Mouse (Mus musculus): ENCODE data around the gene Tsc22d1. TPM values are rescaled to one million over a fixed set of nuclear protein-coding genes. Genes with fewer than 3 reads are reported as not detected.

Gene Tsc22d1
- polyA plus RNA-seq, 1 experiment from 2014 or later, result 552 TPM

- Histone ChIP-seq H3K27me3 (replicated peaks; ENCODE audit: control insufficient read depth, insufficient read depth, low read length) (no peaks in the 10 kb centered on the region), H3K4me1 (replicated peaks; ENCODE audit: control insufficient read depth, insufficient read depth, low read length) (no peaks in the 10 kb centered on the region), H3K4me3 (ENCODE audit: low read depth, low read length) (no peak overlapping the region), H3K9ac (ENCODE audit: low read length) (no peak overlapping the region), H3K27ac (ENCODE audit: low read depth) (no peak overlapping the region), H3K4me2 (ENCODE audit: low read length) (no peak overlapping the region), H3K9me3 (ENCODE audit: control insufficient read depth, low read length) (no peaks in the 10 kb centered on the region), H3K36me3 (ENCODE audit: control insufficient read depth, insufficient read depth, low read length) (no peaks in the 10 kb centered on the region)
- WGBS, result 68% methylated on average over 5 of the region's 5 CpGs
- ATAC-seq (replicated peaks; ENCODE audit: low FRiP score, low TSS enrichment, low read depth) (no peak), DNase-seq (ENCODE audit: low spot score) (no peak)
These were observed 39.9 kb downstream of the Tsc22d1 start for GRCm38 (mm10) chr14:76454673-76455072.

GRCm38 (mm10) chr14:76455159-76455558 is 40.4 kb downstream of the Tsc22d1 start:
- WGBS, result 77% methylated on average over 7 of the region's 7 CpGs
- H3K36me3 ChIP-seq (ENCODE audit: control insufficient read depth, insufficient read depth, low read length), result no peaks in the 10 kb centered on the region
- no peak overlapping the region for H3K4me2 ChIP-seq (ENCODE audit: low read length)
- no peaks in the 10 kb centered on the region for H3K27me3 ChIP-seq (replicated peaks; ENCODE audit: control insufficient read depth, insufficient read depth, low read length)
- no peak overlapping the region for H3K4me3 ChIP-seq (ENCODE audit: low read depth, low read length)
- H3K27ac ChIP-seq (ENCODE audit: low read depth), result no peak overlapping the region
- DNase-seq (ENCODE audit: low spot score) (no peak), ATAC-seq (replicated peaks; ENCODE audit: low FRiP score, low TSS enrichment, low read depth) (no peak)
- no peaks in the 10 kb centered on the region for H3K9me3 ChIP-seq (ENCODE audit: control insufficient read depth, low read length)
- no peak overlapping the region for H3K9ac ChIP-seq (ENCODE audit: low read length)
- no peaks in the 10 kb centered on the region for H3K4me1 ChIP-seq (replicated peaks; ENCODE audit: control insufficient read depth, insufficient read depth, low read length)

GRCm38 (mm10) chr14:76457696-76458095 is 42.9 kb downstream of the Tsc22d1 start:
- ATAC-seq (replicated peaks; ENCODE audit: low FRiP score, low TSS enrichment, low read depth), result no peak

GRCm38 (mm10) chr14:76460181-76460580 is 45.4 kb downstream of the Tsc22d1 start:
- H3K9me3 ChIP-seq (ENCODE audit: control insufficient read depth, low read length), result no peaks in the 10 kb centered on the region
- 74% methylated on average over 7 of the region's 7 CpGs for WGBS
- no peak for DNase-seq (ENCODE audit: low spot score)

More at GRCm38 (mm10) chr14:76457696-76458095, 42.9 kb downstream of the Tsc22d1 start:
- no peak overlapping the region for H3K27ac ChIP-seq (ENCODE audit: low read depth)
- H3K27me3 ChIP-seq (replicated peaks; ENCODE audit: control insufficient read depth, insufficient read depth, low read length), result no peaks in the 10 kb centered on the region
- no peak overlapping the region for H3K4me3 ChIP-seq (ENCODE audit: low read depth, low read length)
- no peak for DNase-seq (ENCODE audit: low spot score)
- no peak overlapping the region for H3K4me2 ChIP-seq (ENCODE audit: low read length)
- 83% methylated on average over 3 of the region's 3 CpGs for WGBS
- H3K9me3 ChIP-seq (ENCODE audit: control insufficient read depth, low read length), result no peaks in the 10 kb centered on the region
- no peaks in the 10 kb centered on the region for H3K36me3 ChIP-seq (ENCODE audit: control insufficient read depth, insufficient read depth, low read length)
- no peaks in the 10 kb centered on the region for H3K4me1 ChIP-seq (replicated peaks; ENCODE audit: control insufficient read depth, insufficient read depth, low read length)
- H3K9ac ChIP-seq (ENCODE audit: low read length), result no peak overlapping the region

GRCm38 (mm10) chr14:76461182-76461775 is 46.5 kb downstream of the Tsc22d1 start:
- no peak overlapping the region for H3K27ac ChIP-seq (ENCODE audit: low read depth)
- H3K4me1 ChIP-seq (replicated peaks; ENCODE audit: control insufficient read depth, insufficient read depth, low read length), result 0 out of 2 replicates have a peak, but pooled peaks cover 4% of the 10 kb centered on the region
- ATAC-seq (replicated peaks; ENCODE audit: low FRiP score, low TSS enrichment, low read depth), result no peak
- 91% methylated on average over 10 of the region's 10 CpGs for WGBS
- no peak overlapping the region for H3K4me2 ChIP-seq (ENCODE audit: low read length)
- no peaks in the 10 kb centered on the region for H3K27me3 ChIP-seq (replicated peaks; ENCODE audit: control insufficient read depth, insufficient read depth, low read length)
- no peaks in the 10 kb centered on the region for H3K36me3 ChIP-seq (ENCODE audit: control insufficient read depth, insufficient read depth, low read length)
- no peaks in the 10 kb centered on the region for H3K9me3 ChIP-seq (ENCODE audit: control insufficient read depth, low read length)
- DNase-seq (ENCODE audit: low spot score), result no peak
- no peak overlapping the region for H3K4me3 ChIP-seq (ENCODE audit: low read depth, low read length)
- H3K9ac ChIP-seq (ENCODE audit: low read length), result no peak overlapping the region

More at GRCm38 (mm10) chr14:76460181-76460580, 45.4 kb downstream of the Tsc22d1 start:
- Histone ChIP-seq H3K4me2 (ENCODE audit: low read length) (no peak overlapping the region), H3K4me1 (replicated peaks; ENCODE audit: control insufficient read depth, insufficient read depth, low read length) (0 out of 2 replicates have a peak, but pooled peaks cover 4% of the 10 kb centered on the region), H3K27me3 (replicated peaks; ENCODE audit: control insufficient read depth, insufficient read depth, low read length) (no peaks in the 10 kb centered on the region), H3K4me3 (ENCODE audit: low read depth, low read length) (no peak overlapping the region), H3K36me3 (ENCODE audit: control insufficient read depth, insufficient read depth, low read length) (no peaks in the 10 kb centered on the region), H3K9ac (ENCODE audit: low read length) (no peak overlapping the region), H3K27ac (ENCODE audit: low read depth) (no peak overlapping the region)
- ATAC-seq (replicated peaks; ENCODE audit: low FRiP score, low TSS enrichment, low read depth), result no peak

GRCm38 (mm10) chr14:76463414-76464098 is 48.8 kb downstream of the Tsc22d1 start:
- no peak for ATAC-seq (replicated peaks; ENCODE audit: low FRiP score, low TSS enrichment, low read depth)
- Histone ChIP-seq H3K36me3 (ENCODE audit: control insufficient read depth, insufficient read depth, low read length) (no peaks in the 10 kb centered on the region), H3K27ac (ENCODE audit: low read depth) (0 out of 2 replicates have a peak overlapping the region, but pooled peaks have one; percentile 22), H3K27me3 (replicated peaks; ENCODE audit: control insufficient read depth, insufficient read depth, low read length) (no peaks in the 10 kb centered on the region), H3K4me2 (ENCODE audit: low read length) (no peak overlapping the region), H3K9ac (ENCODE audit: low read length) (no peak overlapping the region), H3K4me1 (replicated peaks; ENCODE audit: control insufficient read depth, insufficient read depth, low read length) (peaks cover 16% of the 10 kb centered on the region), H3K9me3 (ENCODE audit: control insufficient read depth, low read length) (no peaks in the 10 kb centered on the region), H3K4me3 (ENCODE audit: low read depth, low read length) (no peak overlapping the region)
- WGBS, result 85% methylated on average over 4 of the region's 4 CpGs
- no peak for DNase-seq (ENCODE audit: low spot score)

- Histone ChIP-seq H3K9me3 (ENCODE audit: control insufficient read depth, low read length) (no peaks in the 10 kb centered on the region), H3K4me2 (ENCODE audit: low read length) (no peak overlapping the region), H3K36me3 (ENCODE audit: control insufficient read depth, insufficient read depth, low read length) (no peaks in the 10 kb centered on the region), H3K27ac (ENCODE audit: low read depth) (no peak overlapping the region), H3K4me1 (replicated peaks; ENCODE audit: control insufficient read depth, insufficient read depth, low read length) (peaks cover 16% of the 10 kb centered on the region), H3K9ac (ENCODE audit: low read length) (no peak overlapping the region), H3K4me3 (ENCODE audit: low read depth, low read length) (no peak overlapping the region), H3K27me3 (replicated peaks; ENCODE audit: control insufficient read depth, insufficient read depth, low read length) (no peaks in the 10 kb centered on the region)
- 77% methylated on average over 3 of the region's 3 CpGs for WGBS
- ATAC-seq (replicated peaks; ENCODE audit: low FRiP score, low TSS enrichment, low read depth), result no peak
- no peak for DNase-seq (ENCODE audit: low spot score)
These were observed 50.2 kb downstream of the Tsc22d1 start for GRCm38 (mm10) chr14:76464967-76465366.

GRCm38 (mm10) chr14:76466641-76467323 is 52.0 kb downstream of the Tsc22d1 start:
- H3K9me3 ChIP-seq (ENCODE audit: control insufficient read depth, low read length), result no peaks in the 10 kb centered on the region
- H3K9ac ChIP-seq (ENCODE audit: low read length), result no peak overlapping the region
- peaks cover 16% of the 10 kb centered on the region for H3K4me1 ChIP-seq (replicated peaks; ENCODE audit: control insufficient read depth, insufficient read depth, low read length)
- H3K36me3 ChIP-seq (ENCODE audit: control insufficient read depth, insufficient read depth, low read length), result no peaks in the 10 kb centered on the region
- whole genome bisulfite sequencing, result 32% methylated on average over 18 of the region's 18 CpGs
- ATAC-seq (replicated peaks; ENCODE audit: low FRiP score, low TSS enrichment, low read depth), result 0 out of 2 replicates have a peak, but pooled peaks have one; percentile 54
- H3K4me3 ChIP-seq (ENCODE audit: low read depth, low read length), result no peak overlapping the region
- H3K4me2 ChIP-seq (ENCODE audit: low read length), result no peak overlapping the region
- DNase-seq (ENCODE audit: low spot score), result peak; percentile 89
- H3K27ac ChIP-seq (ENCODE audit: low read depth), result no peak overlapping the region
- H3K27me3 ChIP-seq (replicated peaks; ENCODE audit: control insufficient read depth, insufficient read depth, low read length), result no peaks in the 10 kb centered on the region
